Mouse (Mus musculus) splenic B cell, adult 2 months (primary cell): ENCODE data around the gene Hsd17b7.

Source experiments
- DNase-seq: peaks from one replicate; pipeline ENCODE4 v3.0.0-alpha.2; 2011; ENCODE audit warnings: low read depth, low spot score
- H3K27me3 ChIP-seq: 2 replicates; pipeline ENCODE4 v1.6.1; 2012; ENCODE audit warnings: mild to moderate bottlenecking, low read length, moderate library complexity, mixed read lengths; ENCODE audit not compliant: control insufficient read depth, poor library complexity, insufficient read depth, severe bottlenecking
- H3K36me3 ChIP-seq: 2 replicates; pipeline ENCODE4 v1.6.1; 2012; ENCODE audit warnings: mild to moderate bottlenecking, low read length, moderate library complexity, mixed read lengths; ENCODE audit not compliant: control insufficient read depth, poor library complexity, insufficient read depth, severe bottlenecking

The Hsd17b7 gene

GRCm38 (mm10) chr1:169921710-169922211, 47.3 kb downstream of the Hsd17b7 start:
- peak; percentile 47 for DNase-seq
- Histone ChIP-seq H3K36me3 (no peaks in the 10 kb centered on the region; the same call in 1 of the 2 replicates), H3K27me3 (no peaks in the 10 kb centered on the region; the same call in 1 of the 2 replicates)

DNA sequence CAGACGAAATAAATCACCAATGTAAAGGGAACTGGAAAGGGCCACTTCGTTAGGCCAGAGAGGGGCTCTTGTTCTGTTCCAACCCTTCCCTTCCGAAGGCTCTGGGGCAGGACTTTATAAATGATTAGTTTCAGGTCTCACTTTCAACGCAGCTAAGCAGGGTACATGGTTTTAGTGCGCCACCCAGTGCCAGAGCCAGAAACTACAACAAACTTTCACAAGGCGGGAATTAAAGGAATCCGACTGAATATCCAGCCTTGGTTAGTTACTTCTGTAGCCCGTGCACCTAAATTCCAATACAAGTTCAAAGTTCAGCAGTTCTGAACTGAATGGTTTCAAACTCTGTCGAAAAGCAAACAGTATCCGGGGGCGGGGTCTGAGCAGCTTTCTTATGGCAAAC, 49.8 kb downstream of the Hsd17b7 start:
- H3K27me3 ChIP-seq: no peaks in the 10 kb centered on the region; the same call in 1 of the 2 replicates
- H3K36me3 ChIP-seq: no peaks in the 10 kb centered on the region; the same call in 1 of the 2 replicates
- peak; percentile 45 for DNase-seq

- no peaks in the 10 kb centered on the region; the same call in 1 of the 2 replicates for H3K36me3 ChIP-seq
- DNase-seq: no peak
These were observed 51.0 kb downstream of the Hsd17b7 start for GRCm38 (mm10) chr1:169917998-169918397.

GRCm38 (mm10) chr1:169917115-169917796, 51.8 kb downstream of the Hsd17b7 start:
- no peaks in the 10 kb centered on the region; the same call in 1 of the 2 replicates for H3K27me3 ChIP-seq
- DNase-seq: no peak
- no peaks in the 10 kb centered on the region; the same call in 1 of the 2 replicates for H3K36me3 ChIP-seq

More at GRCm38 (mm10) chr1:169917998-169918397, 51.0 kb downstream of the Hsd17b7 start:
- no peaks in the 10 kb centered on the region; the same call in 1 of the 2 replicates for H3K27me3 ChIP-seq

GRCm38 (mm10) chr1:169916659-169917058, 52.4 kb downstream of the Hsd17b7 start:
- H3K36me3 ChIP-seq: no peaks in the 10 kb centered on the region; the same call in 1 of the 2 replicates

GRCm38 (mm10) chr1:169911526-169911925, 57.5 kb downstream of the Hsd17b7 start:
- no peaks in the 10 kb centered on the region for H3K36me3 ChIP-seq
- DNase-seq: no peak
- no peaks in the 10 kb centered on the region for H3K27me3 ChIP-seq

More at GRCm38 (mm10) chr1:169916659-169917058, 52.4 kb downstream of the Hsd17b7 start:
- no peak for DNase-seq
- no peaks in the 10 kb centered on the region; the same call in 1 of the 2 replicates for H3K27me3 ChIP-seq

DNA sequence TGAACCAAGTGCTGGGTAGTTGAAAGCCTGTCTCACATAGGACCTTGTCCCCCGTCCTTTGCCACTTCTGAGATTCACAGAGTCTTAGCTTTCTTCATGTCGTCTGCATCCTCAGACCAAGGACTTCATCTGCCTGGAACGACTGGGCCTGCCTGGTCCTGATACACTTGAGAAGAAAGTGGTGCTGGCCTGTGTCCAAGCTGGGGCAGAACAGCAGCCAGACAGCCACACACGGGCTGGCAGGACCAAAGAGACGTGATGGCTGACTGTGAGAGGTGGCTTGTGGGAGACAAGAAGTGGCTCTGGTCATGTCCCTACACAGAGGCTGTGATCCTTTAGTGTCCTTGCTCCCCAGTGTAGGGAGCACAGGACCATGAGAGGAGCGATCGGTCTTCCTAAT, 58.3 kb downstream of the Hsd17b7 start:
- H3K36me3 ChIP-seq: no peaks in the 10 kb centered on the region
- H3K27me3 ChIP-seq: no peaks in the 10 kb centered on the region
- no peak for DNase-seq

DNA sequence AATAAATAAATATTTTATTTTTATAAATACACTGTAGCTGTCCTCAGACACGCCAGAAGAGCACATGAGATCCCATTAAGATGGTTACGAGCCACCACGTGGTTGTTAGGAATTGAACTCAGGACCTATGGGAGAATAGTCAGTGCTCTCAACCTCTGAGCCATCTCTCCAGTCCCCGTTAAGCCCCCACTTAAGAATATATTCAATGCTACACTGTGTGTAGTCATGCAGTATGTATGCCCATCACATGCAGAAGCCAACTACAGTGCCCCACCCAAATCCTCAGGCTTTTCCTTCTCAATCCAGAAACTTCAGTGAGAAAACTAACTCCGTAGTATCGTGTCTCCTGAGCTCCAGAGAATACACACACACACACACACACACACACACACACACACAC, 59.4 kb downstream of the Hsd17b7 start:
- Histone ChIP-seq H3K27me3 (no peaks in the 10 kb centered on the region), H3K36me3 (no peaks in the 10 kb centered on the region)
- no peak for DNase-seq

DNA sequence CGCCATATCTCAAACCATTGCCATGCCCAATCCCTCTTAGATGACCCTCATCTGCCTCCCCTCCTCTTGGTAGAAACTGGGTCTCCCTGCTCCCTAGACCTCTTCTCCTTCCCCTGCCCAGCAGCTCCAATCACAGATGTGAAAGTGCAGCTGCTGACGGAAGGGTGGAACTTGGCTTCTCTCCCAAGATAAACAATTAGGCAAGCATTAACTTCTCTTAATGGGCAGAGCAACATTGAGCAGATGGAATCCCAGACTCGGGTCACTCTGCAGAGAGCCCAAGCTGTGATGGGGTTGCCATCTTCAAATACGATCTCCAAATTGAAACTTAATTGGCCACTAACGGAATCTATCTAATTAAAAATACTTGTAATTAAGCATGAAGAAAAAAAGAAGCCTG, 59.9 kb downstream of the Hsd17b7 start:
- H3K27me3 ChIP-seq: no peaks in the 10 kb centered on the region
- no peak for DNase-seq
- H3K36me3 ChIP-seq: no peaks in the 10 kb centered on the region

GRCm38 (mm10) chr1:169900771-169901336, 68.2 kb downstream of the Hsd17b7 start:
- H3K36me3 ChIP-seq: no peaks in the 10 kb centered on the region
- H3K27me3 ChIP-seq: no peaks in the 10 kb centered on the region
- no peak for DNase-seq
